Mouse (Mus musculus): ENCODE results near the gene Fam3b. TPM values are rescaled to one million over a fixed set of nuclear protein-coding genes. Genes with fewer than 3 reads are reported as not detected.

Fam3b gene
- polyA plus RNA-seq, 1 experiment: 2.4 TPM

- TF ChIP-seq CTCF (IDR thresholded peaks at IDR 0.05; ENCODE audit: control insufficient read depth, insufficient read depth, low read length) (no peak), POLR2A (IDR thresholded peaks at IDR 0.05; ENCODE audit: borderline replicate concordance, control insufficient read depth, low read depth, low read length) (no peak)
- H3K4me1 ChIP-seq (ENCODE audit: control insufficient read depth, insufficient read depth, low read length): no peaks in the 10 kb centered on the region
- no peak overlapping the region for H3K27ac ChIP-seq (ENCODE audit: control insufficient read depth, insufficient read depth, low read depth, low read length, poor library complexity)
- 43% methylated on average over 3 of the region's 3 CpGs for WGBS
- H3K4me3 ChIP-seq (replicated peaks; ENCODE audit: control insufficient read depth, low read depth, low read length): no peak overlapping the region
Measured at GRCm38 (mm10) chr16:97503849-97504248, 10.8 kb downstream of the Fam3b start.

- H3K4me3 ChIP-seq (replicated peaks; ENCODE audit: control insufficient read depth, low read depth, low read length): no peak overlapping the region
- H3K27ac ChIP-seq (ENCODE audit: control insufficient read depth, insufficient read depth, low read depth, low read length, poor library complexity): no peak overlapping the region
- no peaks in the 10 kb centered on the region for H3K4me1 ChIP-seq (ENCODE audit: control insufficient read depth, insufficient read depth, low read length)
- TF ChIP-seq POLR2A (IDR thresholded peaks at IDR 0.05; ENCODE audit: borderline replicate concordance, control insufficient read depth, low read depth, low read length): no peak
- TF ChIP-seq CTCF (IDR thresholded peaks at IDR 0.05; ENCODE audit: control insufficient read depth, insufficient read depth, low read length): no peak
- 86% methylated on average over 7 of the region's 7 CpGs for WGBS
Measured at GRCm38 (mm10) chr16:97500901-97501300, 13.7 kb downstream of the Fam3b start.

- Histone ChIP-seq H3K4me1 (ENCODE audit: control insufficient read depth, insufficient read depth, low read length) (no peaks in the 10 kb centered on the region), H3K4me3 (replicated peaks; ENCODE audit: control insufficient read depth, low read depth, low read length) (no peak overlapping the region), H3K27ac (ENCODE audit: control insufficient read depth, insufficient read depth, low read depth, low read length, poor library complexity) (no peak overlapping the region)
- no peak for TF ChIP-seq POLR2A (IDR thresholded peaks at IDR 0.05; ENCODE audit: borderline replicate concordance, control insufficient read depth, low read depth, low read length)
- TF ChIP-seq CTCF (IDR thresholded peaks at IDR 0.05; ENCODE audit: control insufficient read depth, insufficient read depth, low read length): no peak
- WGBS: 86% methylated on average over 7 of the region's 7 CpGs
Measured at GRCm38 (mm10) chr16:97499450-97499849, 15.2 kb downstream of the Fam3b start.

GRCm38 (mm10) chr16:97498139-97498538 is 16.5 kb downstream of the Fam3b start:
- no peak for TF ChIP-seq POLR2A (IDR thresholded peaks at IDR 0.05; ENCODE audit: borderline replicate concordance, control insufficient read depth, low read depth, low read length)
- no peak for TF ChIP-seq CTCF (IDR thresholded peaks at IDR 0.05; ENCODE audit: control insufficient read depth, insufficient read depth, low read length)
- Histone ChIP-seq H3K27ac (ENCODE audit: control insufficient read depth, insufficient read depth, low read depth, low read length, poor library complexity) (no peak overlapping the region), H3K4me1 (ENCODE audit: control insufficient read depth, insufficient read depth, low read length) (no peaks in the 10 kb centered on the region), H3K4me3 (replicated peaks; ENCODE audit: control insufficient read depth, low read depth, low read length) (no peak overlapping the region)
- WGBS: 77% methylated on average over 3 of the region's 3 CpGs

- 69% methylated on average over 5 of the region's 5 CpGs for WGBS
- Histone ChIP-seq H3K4me3 (replicated peaks; ENCODE audit: control insufficient read depth, low read depth, low read length) (no peak overlapping the region), H3K27ac (ENCODE audit: control insufficient read depth, insufficient read depth, low read depth, low read length, poor library complexity) (no peak overlapping the region), H3K4me1 (ENCODE audit: control insufficient read depth, insufficient read depth, low read length) (no peaks in the 10 kb centered on the region)
- no peak for TF ChIP-seq POLR2A (IDR thresholded peaks at IDR 0.05; ENCODE audit: borderline replicate concordance, control insufficient read depth, low read depth, low read length)
- no peak for TF ChIP-seq CTCF (IDR thresholded peaks at IDR 0.05; ENCODE audit: control insufficient read depth, insufficient read depth, low read length)
Measured at GRCm38 (mm10) chr16:97497682-97498081, 16.9 kb downstream of the Fam3b start.

GRCm38 (mm10) chr16:97496026-97496425 is 18.6 kb downstream of the Fam3b start:
- no peaks in the 10 kb centered on the region for H3K4me1 ChIP-seq (ENCODE audit: control insufficient read depth, insufficient read depth, low read length)
- 71% methylated on average over 3 of the region's 3 CpGs for WGBS
- no peak overlapping the region for H3K4me3 ChIP-seq (replicated peaks; ENCODE audit: control insufficient read depth, low read depth, low read length)
- no peak for TF ChIP-seq POLR2A (IDR thresholded peaks at IDR 0.05; ENCODE audit: borderline replicate concordance, control insufficient read depth, low read depth, low read length)
- no peak for TF ChIP-seq CTCF (IDR thresholded peaks at IDR 0.05; ENCODE audit: control insufficient read depth, insufficient read depth, low read length)
- no peak overlapping the region for H3K27ac ChIP-seq (ENCODE audit: control insufficient read depth, insufficient read depth, low read depth, low read length, poor library complexity)

GRCm38 (mm10) chr16:97492369-97492768 is 22.2 kb downstream of the Fam3b start:
- WGBS: 88% methylated on average over 1 of the region's 1 CpGs
- Histone ChIP-seq H3K4me1 (ENCODE audit: control insufficient read depth, insufficient read depth, low read length) (no peaks in the 10 kb centered on the region), H3K4me3 (replicated peaks; ENCODE audit: control insufficient read depth, low read depth, low read length) (no peak overlapping the region), H3K27ac (ENCODE audit: control insufficient read depth, insufficient read depth, low read depth, low read length, poor library complexity) (no peak overlapping the region)
- TF ChIP-seq POLR2A (IDR thresholded peaks at IDR 0.05; ENCODE audit: borderline replicate concordance, control insufficient read depth, low read depth, low read length) (no peak), CTCF (IDR thresholded peaks at IDR 0.05; ENCODE audit: control insufficient read depth, insufficient read depth, low read length) (no peak)

- Histone ChIP-seq H3K27ac (ENCODE audit: control insufficient read depth, insufficient read depth, low read depth, low read length, poor library complexity) (no peak overlapping the region), H3K4me1 (ENCODE audit: control insufficient read depth, insufficient read depth, low read length) (no peaks in the 10 kb centered on the region), H3K4me3 (replicated peaks; ENCODE audit: control insufficient read depth, low read depth, low read length) (no peak overlapping the region)
- TF ChIP-seq POLR2A (IDR thresholded peaks at IDR 0.05; ENCODE audit: borderline replicate concordance, control insufficient read depth, low read depth, low read length) (no peak), CTCF (IDR thresholded peaks at IDR 0.05; ENCODE audit: control insufficient read depth, insufficient read depth, low read length) (no peak)
- WGBS: 10% methylated on average over 2 of the region's 2 CpGs
Measured at GRCm38 (mm10) chr16:97478655-97479054, 36.0 kb downstream of the Fam3b start.

- no peaks in the 10 kb centered on the region; the same call in 1 of the 2 replicates for H3K4me1 ChIP-seq (ENCODE audit: control insufficient read depth, insufficient read depth, low read length)
- TF ChIP-seq POLR2A (IDR thresholded peaks at IDR 0.05; ENCODE audit: borderline replicate concordance, control insufficient read depth, low read depth, low read length) (no peak), CTCF (IDR thresholded peaks at IDR 0.05; ENCODE audit: control insufficient read depth, insufficient read depth, low read length) (no peak)
- no peak overlapping the region for H3K4me3 ChIP-seq (replicated peaks; ENCODE audit: control insufficient read depth, low read depth, low read length)
- H3K27ac ChIP-seq (ENCODE audit: control insufficient read depth, insufficient read depth, low read depth, low read length, poor library complexity): no peak overlapping the region
- WGBS: 28% methylated on average over 1 of the region's 1 CpGs
Measured at GRCm38 (mm10) chr16:97476524-97476923, 38.1 kb downstream of the Fam3b start.
